Mouse (Mus musculus) layer of hippocampus, adult 18-20 months (tissue): Measurements from ENCODE around the gene Flot2. TPM values are rescaled to one million over a fixed set of nuclear protein-coding genes. Genes with fewer than 3 reads are reported as not detected.
"Not testable (repeated sequence)": the region's sequence is repeated elsewhere in the genome, so short reads cannot be mapped to it uniquely, and the experiment has no call there.

Experiments used
- DNase-seq, 2 experiments: peaks; one replicate each; pipeline ENCODE4 v3.0.0; 2022; ENCODE audit warnings: low spot score in 2 of 2
- long read RNA-seq: library from polyadenylated mRNA; stranded (forward); transcript quantifications from one replicate; pipeline ENCODE4 v2.0.0, GENCODE M21; 2021
- total RNA-seq, 2 experiments: library from RNA; stranded (reverse); gene quantifications; 2 replicates each; pipeline ENCODE4 v1.2.3; 2021

The Flot2 gene
- total RNA-seq, result 10 to 100 TPM; 73.6 to 75.9 TPM
- long read RNA-seq, transcript Flot2-201 (11 exons, 2,621 nt), result major isoform, 124 of 267 reads
- long read RNA-seq, transcript Flot2-205 (12 exons, 2,712 nt), result minor isoform, 6 of 267 reads
- long read RNA-seq, transcript Flot2-202 (11 exons, 2,568 nt), result minor isoform, 68 of 267 reads
- long read RNA-seq, partial matches to known transcripts, result 17 of 267 reads
- long read RNA-seq, other reads (novel, unspliced or antisense), result 52 of 267 reads

DNA sequence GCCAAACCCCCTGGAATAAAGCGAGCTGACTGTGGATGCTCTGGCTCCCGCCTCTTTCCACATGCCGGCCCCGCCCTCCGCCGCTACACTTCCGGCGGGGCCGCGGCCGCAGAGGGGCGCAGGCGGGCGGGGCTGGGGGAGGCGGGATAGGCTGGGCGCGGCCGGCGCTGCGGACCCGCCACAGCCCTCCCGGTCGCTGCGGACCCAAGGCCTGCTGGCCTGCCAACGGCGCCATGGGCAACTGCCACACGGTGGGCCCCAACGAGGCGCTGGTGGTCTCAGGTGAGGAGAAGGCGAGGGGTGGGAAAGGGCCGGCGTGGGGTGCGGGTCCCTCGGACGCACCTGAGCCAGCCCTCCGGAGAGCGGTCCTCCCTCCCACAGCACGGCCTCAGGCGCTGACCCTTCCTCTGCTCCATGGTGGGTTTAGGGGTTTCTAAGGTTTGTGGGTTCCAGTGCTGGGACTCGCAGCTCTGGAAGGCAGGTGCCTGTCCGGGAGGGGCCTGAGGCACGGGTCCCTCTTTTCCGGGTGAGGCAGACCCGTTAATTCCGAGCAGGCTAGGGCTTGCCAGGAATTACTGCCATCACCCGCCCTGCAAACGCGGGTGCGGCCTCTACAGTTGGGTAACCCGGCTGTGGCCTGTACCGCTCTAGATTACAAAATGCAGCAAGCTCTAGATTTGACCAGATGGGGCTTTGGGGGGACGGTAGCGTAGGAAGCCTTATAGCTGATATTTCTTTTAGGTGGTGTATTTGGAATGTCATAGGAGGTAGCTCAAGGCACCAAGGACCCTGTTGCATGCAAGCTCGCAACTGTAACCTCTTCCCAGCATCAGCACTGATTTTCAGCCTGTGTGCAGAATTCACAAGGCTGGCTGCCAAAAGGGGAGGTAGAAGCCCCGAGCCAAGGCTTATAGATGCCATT, at the start of gene Flot2:
Gene Flot2 (plus strand): TSS at position 101 of the 922 bp plus-strand sequence.
- DNase-seq, result peak in 1 of 2 experiments; percentile 30

DNA sequence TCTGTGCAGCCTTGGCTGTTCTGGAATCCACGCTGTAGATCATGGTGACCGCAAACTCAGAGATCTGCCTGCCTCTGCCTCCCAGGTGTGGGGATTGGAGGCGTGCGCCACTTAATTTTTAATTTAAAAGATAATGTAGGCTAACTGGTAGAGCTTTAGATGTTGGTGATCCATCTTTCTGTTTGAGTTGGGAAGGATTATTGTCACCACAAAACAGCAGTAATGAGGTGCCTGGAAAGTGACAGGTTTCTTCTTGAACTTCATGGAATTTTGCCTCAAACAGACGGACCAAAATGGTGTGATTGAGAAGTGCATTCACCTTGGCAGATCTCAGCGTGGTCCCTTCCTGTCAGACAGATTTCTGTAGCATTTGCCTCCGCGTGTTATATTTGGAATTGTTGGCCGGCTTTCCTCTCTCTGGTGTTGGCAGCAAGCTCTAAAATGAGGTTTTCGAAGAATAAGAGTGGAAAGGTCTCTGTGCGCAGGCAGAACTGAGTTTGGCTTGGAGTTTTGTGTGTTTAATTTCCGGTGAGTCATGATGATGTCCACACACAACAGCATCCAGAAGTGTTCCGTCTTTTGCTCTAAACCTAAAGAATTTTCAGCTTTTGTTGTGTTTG, 48.5 kb upstream of the Flot2 start:
- DNase-seq, result peak in 1 of 2 experiments; percentile 53

DNA sequence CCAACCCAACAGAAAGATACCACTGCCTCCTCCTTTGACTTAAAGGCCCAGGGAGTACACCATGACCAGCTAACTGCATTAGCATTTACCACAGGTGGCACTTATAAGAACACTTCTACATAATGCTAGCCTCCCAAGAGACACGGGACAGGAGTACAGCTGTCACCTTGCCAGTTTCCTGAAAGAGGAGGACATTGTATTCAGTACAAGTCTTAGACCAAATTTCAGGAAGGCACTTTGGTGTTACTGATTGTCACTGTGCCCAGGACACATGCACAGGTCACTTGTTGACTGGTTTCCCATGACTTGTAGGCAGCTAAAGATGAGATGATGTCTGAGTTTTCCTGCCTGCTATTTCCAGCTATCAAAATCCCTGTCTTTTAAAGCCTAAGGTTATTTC, 42.2 kb upstream of the Flot2 start:
- no peak for DNase-seq

DNA sequence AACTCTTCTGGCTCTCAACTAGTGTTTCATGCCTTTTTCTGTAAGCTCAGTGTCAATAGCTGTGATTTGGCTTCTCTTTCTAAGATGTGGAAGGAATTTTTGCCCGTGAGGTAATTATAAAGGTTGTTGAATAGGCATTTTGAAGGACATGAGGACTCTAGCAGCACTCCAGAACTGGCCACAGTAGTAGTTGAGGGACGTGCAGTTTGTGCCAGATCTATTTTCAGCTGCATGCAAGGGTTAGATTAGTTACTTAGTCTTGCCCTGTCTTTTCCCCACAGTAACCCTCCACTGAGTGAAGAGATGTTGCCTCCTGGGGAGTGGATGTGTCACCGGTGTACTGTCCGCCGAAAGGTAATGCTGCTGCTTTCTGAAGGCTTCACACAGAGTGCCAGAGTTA, 31.3 kb upstream of the Flot2 start:
- DNase-seq, result no peak

DNA sequence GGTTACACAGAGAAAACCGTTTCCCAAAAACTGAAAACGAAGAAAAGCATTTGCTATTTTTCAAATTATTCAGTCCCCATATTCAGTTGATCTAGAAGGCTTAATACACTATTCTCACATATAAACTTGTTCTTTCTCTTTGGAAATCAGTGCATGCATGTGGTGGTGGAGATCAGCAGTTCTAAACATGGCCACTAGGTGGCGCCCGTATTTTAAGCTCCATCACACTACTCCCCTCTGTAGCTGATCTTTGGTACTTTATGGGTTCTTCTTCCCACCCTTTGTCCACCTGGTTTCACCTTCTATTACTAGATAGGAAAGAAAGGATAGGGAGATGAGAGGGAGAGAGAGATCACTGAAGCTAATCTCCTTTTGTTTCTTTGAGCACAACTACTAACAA, 18.1 kb upstream of the Flot2 start:
- DNase-seq, result peak; percentile 55 to 89

DNA sequence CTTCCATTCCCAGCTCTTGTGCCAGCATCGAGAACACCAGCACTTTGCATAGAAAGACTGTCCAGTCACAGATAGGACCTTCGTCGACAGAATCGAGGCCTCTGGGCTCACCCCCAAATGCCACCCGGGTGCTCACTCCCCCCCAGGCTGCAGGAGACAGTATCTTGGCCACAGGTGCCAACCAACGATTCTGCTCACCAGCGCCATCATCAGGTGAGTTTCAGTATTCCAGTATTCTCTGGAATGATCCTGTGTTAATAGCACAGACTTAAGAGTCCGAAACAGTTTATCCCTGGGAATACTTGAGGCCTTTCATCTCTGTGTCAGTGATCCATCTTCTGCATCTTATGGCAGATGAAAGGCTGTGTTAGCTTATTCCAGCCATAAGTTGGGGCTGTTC, 14.1 kb upstream of the Flot2 start:
- no peak for DNase-seq

DNA sequence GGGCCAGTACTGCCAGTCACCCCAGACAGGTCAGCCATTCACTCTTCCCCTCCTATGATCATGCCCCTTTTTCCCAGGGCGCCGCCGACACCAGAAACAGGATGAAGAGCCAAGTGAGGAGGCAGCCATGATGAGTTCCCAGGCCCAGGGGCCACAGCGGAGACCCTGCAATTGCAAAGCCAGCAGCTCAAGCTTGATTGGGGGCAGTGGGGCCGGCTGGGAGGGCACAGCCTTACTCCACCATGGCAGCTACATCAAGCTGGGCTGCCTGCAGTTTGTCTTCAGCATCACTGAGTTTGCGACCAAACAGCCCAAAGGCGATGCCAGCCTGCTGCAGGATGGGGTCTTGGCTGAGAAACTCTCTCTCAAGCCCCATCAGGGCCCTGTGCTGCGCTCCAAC, 8.5 kb upstream of the Flot2 start:
- DNase-seq, result no peak

DNA sequence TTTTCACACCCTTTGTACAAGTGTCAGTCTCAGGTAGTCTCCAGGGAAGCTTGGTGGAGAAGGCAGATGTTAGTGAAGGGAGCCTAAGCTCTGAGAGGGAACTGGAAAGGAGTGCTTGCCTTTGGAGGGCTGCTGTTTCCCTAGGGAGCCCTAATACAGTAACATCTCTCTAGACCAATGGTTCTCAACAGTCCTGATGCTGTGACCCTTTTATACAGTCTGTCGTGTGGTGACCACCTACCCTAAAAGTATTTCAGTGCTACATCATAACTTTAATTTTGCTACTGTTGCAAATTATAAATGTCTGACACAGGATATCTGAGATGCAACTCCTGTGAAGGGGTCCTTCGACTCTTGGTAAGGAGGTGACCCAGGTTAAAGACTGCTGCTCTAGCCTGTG, 7.1 kb upstream of the Flot2 start:
- no peak for DNase-seq

DNA sequence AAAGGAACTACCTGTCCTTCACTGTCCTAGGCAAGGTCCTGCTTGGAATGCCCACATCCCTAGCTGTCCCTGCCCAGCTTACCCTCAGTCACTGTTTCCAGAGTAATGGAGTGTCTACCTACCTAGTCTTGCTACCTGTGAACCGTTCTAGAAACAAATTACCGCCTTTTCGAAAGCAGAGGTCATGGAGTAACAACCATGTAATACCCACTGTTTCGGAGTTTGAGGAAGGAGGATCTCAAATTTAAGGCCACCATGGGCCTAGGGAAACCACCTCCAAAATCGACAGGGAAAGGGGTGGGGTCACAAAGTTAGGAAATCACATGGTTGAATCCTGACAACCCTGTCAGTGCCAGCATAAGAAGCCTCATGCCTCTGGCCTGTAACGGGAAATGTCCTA, 6.3 kb upstream of the Flot2 start:
- DNase-seq, result no peak

DNA sequence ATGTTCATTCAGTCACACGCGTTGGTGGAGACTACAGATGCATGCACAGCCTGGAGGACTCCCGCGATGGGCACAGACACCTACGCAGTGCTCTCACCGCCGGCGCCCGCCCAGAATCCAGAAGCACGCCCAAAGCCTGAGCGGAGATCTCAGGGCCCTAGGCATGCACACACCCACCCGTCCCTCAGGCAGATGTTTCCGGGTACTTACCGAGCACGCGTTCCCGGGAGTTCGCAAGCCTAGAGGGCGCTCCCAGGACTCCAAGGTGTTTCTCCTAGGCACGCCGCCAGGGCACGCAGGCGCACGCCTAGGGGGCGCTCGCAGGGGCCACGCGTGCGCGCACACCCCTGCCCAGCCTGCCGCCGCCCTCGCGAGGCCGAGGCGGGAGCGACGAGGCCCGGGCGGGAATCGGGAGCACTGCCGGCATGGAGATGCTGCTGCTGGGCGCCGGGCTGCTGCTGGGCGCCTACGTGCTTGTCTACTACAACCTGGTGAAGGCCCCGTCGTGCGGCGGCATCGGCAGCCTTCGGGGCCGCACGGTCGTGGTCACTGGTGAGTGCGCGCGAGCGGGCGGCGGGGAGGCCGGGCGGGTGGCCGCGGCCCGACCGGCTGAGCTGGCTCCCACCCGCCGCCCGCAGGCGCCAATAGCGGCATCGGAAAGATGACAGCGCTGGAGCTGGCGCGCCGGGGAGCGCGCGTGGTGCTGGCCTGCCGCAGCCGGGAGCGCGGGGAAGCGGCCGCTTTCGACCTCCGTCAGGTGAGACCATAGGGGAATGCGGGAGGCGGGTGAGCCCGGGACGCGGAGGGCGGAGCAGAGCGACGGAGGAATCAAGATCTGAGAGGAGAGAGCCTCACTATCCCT, 5.6 kb upstream of the Flot2 start, which contains the start of gene Dhrs13:
Gene Dhrs13 (plus strand): TSS at position 334 of the 862 bp plus-strand sequence.
- DNase-seq, result peak; percentile 83 to 86

DNA sequence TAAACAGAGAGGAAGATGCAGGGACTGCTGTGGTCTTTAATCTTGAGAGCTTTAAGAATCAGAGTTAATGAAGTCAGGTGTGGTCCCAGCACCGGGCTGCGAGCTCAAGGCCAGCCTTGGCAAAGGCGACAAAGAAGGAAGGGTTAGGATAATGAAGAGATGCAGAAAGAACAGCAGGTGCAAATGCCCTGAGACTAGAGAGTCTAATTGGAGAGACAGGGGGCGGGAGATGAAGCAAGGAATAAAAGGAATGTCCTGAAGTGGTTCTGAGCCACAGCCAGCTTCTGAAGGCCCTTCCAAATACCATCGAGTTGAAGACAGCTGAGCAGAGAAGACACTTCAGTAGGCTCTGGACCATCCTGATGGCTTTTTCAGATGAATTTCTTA, 4.9 kb upstream of the Flot2 start:
- no peak for DNase-seq

DNA sequence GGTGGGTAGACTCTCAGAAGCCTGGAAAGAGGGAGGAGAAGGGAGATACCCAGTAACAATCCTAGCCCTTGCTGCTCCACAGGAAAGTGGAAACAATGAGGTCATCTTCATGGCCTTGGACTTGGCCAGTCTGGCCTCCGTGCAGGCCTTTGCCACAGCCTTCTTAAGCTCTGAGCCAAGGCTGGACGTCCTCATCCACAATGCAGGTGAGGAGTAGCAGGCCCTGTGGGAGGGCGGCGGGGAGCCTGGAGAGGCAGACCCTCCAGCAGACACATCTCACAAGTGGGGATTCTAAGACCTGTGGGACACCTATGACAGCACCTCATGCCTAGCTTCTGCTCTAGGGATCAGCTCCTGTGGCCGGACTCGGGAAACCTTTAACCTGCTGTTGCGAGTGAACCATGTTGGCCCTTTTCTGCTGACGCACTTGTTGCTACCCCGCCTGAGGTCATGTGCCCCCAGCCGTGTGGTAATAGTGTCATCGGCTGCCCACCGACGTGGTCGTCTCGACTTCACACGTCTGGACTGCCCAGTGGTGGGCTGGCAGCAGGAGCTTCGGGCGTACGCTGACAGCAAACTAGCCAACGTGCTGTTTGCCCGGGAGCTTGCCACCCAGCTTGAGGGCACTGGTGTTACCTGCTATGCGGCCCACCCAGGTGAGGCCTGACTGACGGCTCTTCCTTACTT, 3.7 kb upstream of the Flot2 start:
- no peak for DNase-seq

DNA sequence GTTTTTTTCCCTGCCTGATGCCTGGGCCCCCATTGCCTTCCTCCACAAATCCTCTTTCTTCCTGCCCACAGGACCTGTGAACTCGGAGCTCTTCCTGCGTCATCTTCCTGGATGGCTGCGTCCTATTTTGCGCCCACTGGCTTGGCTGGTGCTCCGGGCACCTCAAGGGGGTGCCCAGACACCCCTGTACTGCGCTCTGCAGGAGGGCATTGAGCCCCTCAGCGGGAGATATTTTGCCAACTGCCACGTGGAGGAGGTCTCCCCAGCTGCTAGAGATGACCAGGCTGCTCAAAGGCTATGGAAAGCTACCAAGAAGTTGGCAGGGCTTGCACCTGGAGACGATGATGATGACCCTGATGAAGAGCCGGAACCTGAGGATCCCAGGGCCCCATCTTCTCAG, 940 bp upstream of the Flot2 start:
- no peak for DNase-seq

DNA sequence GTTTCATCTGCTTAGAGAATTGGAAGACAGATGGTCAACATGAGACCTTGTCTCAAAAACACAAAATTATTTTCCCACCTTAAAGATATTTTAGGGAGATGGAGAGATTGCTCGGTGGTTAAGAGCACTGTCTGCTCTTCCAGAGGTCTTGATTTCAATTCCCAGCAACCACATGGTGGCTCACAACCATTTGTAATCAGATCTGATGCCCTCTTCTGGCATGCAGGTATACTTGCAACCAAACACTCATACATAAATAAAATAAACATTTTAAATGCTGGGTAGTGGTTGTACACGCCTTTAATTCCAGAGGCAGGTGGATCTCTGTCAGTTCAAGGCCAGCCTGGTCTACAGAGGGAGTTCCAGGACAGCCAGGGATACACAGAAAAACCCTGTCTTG, 3.1 kb downstream of the Flot2 start:
- no peak for DNase-seq

DNA sequence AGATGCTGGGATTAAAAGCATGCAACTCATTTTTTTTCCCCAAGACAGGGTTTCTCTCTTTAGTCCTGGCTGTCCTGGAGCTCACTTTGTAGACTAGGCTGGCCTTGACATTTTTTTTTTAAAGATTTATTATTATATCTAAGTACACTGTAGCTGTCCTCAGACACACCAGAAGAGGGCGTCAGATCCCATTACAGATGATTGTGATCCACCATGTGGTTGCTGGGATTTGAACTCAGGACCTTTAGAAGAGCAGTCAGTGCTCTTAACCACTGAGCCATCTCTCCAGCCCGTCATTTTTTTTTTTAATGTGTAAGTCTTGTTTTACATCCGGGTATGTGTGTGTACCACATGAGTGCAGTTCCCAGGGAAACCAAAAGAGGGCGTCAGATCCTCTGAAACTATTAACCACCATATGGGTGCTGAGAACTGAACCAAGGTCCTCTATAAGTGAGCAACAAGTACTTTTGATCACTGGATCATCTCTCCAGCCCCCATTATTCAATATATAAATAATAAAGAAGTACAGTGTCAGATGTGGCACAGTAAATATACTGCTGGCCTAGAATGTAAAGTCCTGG, 4.6 kb downstream of the Flot2 start:
- DNase-seq, result not testable (repeated sequence)

DNA sequence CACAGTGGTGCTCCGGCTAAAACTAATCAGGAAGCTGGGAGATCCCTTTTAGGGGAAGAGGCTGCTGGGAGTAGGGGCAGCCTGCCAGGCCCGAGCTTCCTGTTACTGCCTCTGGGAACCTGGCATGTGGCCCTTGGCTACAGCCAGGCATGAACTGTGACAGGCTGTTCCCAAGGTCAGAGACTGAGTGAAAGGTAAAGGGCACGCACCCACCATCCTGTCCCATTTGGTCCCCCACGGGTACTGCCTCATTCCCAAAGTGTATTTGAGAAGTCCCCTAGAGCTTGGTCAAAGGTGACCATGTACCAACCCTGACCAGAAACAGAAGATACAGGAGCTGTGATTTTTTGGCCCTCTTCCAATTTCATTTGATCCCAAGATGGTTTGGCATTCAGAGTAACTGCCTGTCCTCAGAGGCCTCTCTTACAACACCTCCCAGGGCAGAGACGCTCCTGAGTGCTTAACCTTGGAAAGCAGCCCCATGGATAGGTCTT, 7.1 kb downstream of the Flot2 start:
- peak in 1 of 2 experiments; percentile 44 for DNase-seq

DNA sequence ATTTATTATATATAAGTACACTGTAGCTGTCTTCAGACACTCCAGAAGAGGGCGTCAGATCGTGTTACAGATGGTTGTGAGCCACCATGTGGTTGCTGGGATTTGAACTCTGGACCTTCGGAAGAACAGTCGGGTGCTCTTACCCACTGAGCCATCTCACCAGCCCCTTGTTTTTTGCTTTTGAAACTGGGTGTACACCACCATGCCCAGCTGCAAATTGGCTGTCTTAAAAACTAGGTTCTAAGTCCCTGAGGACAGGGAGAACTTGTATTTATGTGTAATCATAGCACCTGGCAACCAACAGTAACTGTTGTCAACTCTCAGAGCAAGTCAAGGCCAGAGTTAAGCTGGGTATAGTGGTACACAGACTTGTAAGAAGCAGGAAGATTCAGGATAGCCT, 10.9 kb downstream of the Flot2 start:
- not testable (repeated sequence) for DNase-seq

DNA sequence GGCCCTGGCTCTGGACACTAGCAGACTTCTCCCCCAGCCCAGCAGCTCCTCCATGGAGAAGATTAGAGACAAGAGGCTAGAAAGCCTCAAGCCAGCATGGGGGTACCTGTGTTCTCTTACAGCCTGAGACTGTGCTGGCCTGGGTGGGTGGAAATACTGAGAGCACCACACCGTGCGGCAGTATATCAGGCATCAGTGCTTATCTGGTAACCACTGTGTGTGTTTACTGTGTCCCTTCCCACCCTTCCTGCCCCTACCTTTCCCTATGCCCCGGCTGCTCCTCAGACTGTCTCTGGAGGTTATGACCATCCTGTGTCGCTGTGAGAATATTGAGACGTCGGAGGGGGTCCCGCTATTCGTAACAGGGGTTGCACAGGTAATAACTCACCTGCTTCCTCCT, 15.3 kb downstream of the Flot2 start:
- DNase-seq, result no peak

DNA sequence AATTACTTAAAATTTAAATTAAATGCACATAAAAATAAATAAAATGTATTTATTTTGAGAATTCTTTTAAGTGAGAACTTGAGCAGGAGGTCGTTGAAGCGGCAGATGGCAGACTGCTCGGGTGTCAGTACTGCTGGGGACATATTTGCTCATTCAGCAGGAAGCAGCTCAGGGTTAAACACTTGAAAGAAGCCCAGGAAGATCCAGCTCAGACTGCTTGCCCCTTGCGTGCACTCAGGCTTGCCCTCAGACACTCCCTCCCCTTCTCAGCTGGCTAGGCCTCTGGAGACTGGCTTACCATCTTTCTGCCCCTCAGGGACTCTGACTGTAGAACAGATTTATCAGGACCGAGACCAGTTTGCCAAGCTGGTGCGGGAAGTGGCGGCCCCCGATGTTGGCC, 19.2 kb downstream of the Flot2 start:
- DNase-seq, result no peak
